Mouse (Mus musculus) G1E (cell line): ENCODE data around the gene Cgnl1. TPM values are rescaled to one million over a fixed set of nuclear protein-coding genes. Genes with fewer than 3 reads are reported as not detected.

Experiments used
- ATAC-seq: 2 replicates; pipeline ENCODE4 v1.8.0; 2016; ENCODE audit warnings: mild to moderate bottlenecking; ENCODE audit not compliant: insufficient number of reproducible peaks, poor library complexity, low FRiP score, severe bottlenecking; ENCODE audit errors: extremely low read depth
- DNase-seq: peaks from one replicate; pipeline ENCODE4 v3.0.0; 2012; ENCODE audit warnings: low spot score
- H3K27me3 ChIP-seq: 2 replicates; pipeline ENCODE4 v1.6.1; 2012; ENCODE audit warnings: mild to moderate bottlenecking, low read length, inconsistent platforms; ENCODE audit not compliant: insufficient read depth
- H3K36me3 ChIP-seq: replicated peaks from 2 replicates; pipeline ENCODE3; 2012; ENCODE audit warnings: mild to moderate bottlenecking, inconsistent platforms
- H3K4me1 ChIP-seq: 2 replicates; pipeline ENCODE4 v1.6.1; 2012; ENCODE audit warnings: low read depth, low read length, inconsistent platforms, mixed read lengths; ENCODE audit not compliant: insufficient read depth
- H3K4me3 ChIP-seq: 2 replicates; pipeline ENCODE4 v1.5.1; 2012; ENCODE audit warnings: low read depth, mild to moderate bottlenecking, inconsistent platforms, low read length, moderate library complexity, mixed read lengths
- H3K9me3 ChIP-seq: replicated peaks from 2 replicates; pipeline ENCODE4 v1.6.1; 2012; ENCODE audit warnings: inconsistent platforms
- CTCF ChIP-seq: IDR thresholded peaks from 2 replicates; pipeline ENCODE4 v1.5.1; 2012; ENCODE audit warnings: low read depth, low read length, inconsistent platforms, mixed read lengths
- GATA1 ChIP-seq: IDR thresholded peaks from 2 replicates; pipeline ENCODE4 v1.6.1; 2012; ENCODE audit warnings: borderline replicate concordance, low read length, inconsistent platforms, mixed read lengths
- GATA2 ChIP-seq: IDR thresholded peaks from 2 replicates; pipeline ENCODE4 v1.6.1; 2012; ENCODE audit warnings: low read depth, low read length, inconsistent platforms, borderline replicate concordance
- POLR2AphosphoS5 ChIP-seq: IDR thresholded peaks from 2 replicates; pipeline ENCODE4 v1.6.1; 2012; ENCODE audit warnings: low read depth, low read length, inconsistent platforms; ENCODE audit not compliant: insufficient replicate concordance
- TAL1 ChIP-seq: conservative IDR thresholded peaks from 2 replicates; pipeline ENCODE4 v1.6.1; 2012; ENCODE audit warnings: low read depth, low read length, inconsistent platforms, mixed read lengths
- polyA plus RNA-seq: library from polyadenylated mRNA; stranded (reverse); fragments of >175 nt; gene quantifications from 2 replicates; pipeline ENCODE4 v1.2.3, GENCODE M21; 2012
- total RNA-seq, 2 experiments: library from RNA; stranded (forward) in 1 of 2; stranded (reverse) in 1 of 2; fragments of 200-1000 nt in 1 of 2; fragments of >200 nt in 1 of 2; fragmentation: Nextera tagmentation in 1 of 2; gene quantifications; 2 replicates each; pipeline ENCODE4 v1.2.3; 2014 to 2017

Gene Cgnl1
- total and polyA plus RNA-seq, 3 experiments = 0.98 to 1.6 (median 1.4) TPM

- Histone ChIP-seq H3K4me3 (no peak overlapping the region), H3K36me3 (no peaks in the 10 kb centered on the region), H3K9me3 (no peaks in the 10 kb centered on the region), H3K4me1 (peaks cover 65% of the 10 kb centered on the region), H3K27me3 (no peaks in the 10 kb centered on the region)
- ATAC-seq (no peak), DNase-seq (no peak)
- TF ChIP-seq GATA1 (no peak), POLR2AphosphoS5 (no peak), CTCF (no peak), GATA2 (no peak), TAL1 (no peak)
These were observed 105.0 kb downstream of the Cgnl1 start for GRCm38 (mm10) chr9:71666432-71666831.

- no peaks in the 10 kb centered on the region for H3K27me3 ChIP-seq
- no peak overlapping the region for H3K4me3 ChIP-seq
- peaks cover 65% of the 10 kb centered on the region for H3K4me1 ChIP-seq
- no peak for TF ChIP-seq TAL1
- TF ChIP-seq POLR2AphosphoS5 = no peak
- no peak for TF ChIP-seq CTCF
- TF ChIP-seq GATA2 = no peak
- no peak for TF ChIP-seq GATA1
- no peaks in the 10 kb centered on the region for H3K9me3 ChIP-seq
- DNase-seq (no peak), ATAC-seq (no peak)
- no peaks in the 10 kb centered on the region for H3K36me3 ChIP-seq
These were observed 105.9 kb downstream of the Cgnl1 start for GRCm38 (mm10) chr9:71665493-71665892.

GRCm38 (mm10) chr9:71664855-71665254, 106.5 kb downstream of the Cgnl1 start:
- Histone ChIP-seq H3K9me3 (no peaks in the 10 kb centered on the region), H3K36me3 (no peaks in the 10 kb centered on the region), H3K4me1 (peaks cover 65% of the 10 kb centered on the region), H3K27me3 (no peaks in the 10 kb centered on the region), H3K4me3 (no peak overlapping the region)
- DNase-seq = no peak
- TF ChIP-seq POLR2AphosphoS5 = no peak
- TF ChIP-seq TAL1 = no peak
- TF ChIP-seq GATA1 = no peak
- TF ChIP-seq GATA2 = no peak
- no peak for TF ChIP-seq CTCF
- ATAC-seq = no peak

- H3K9me3 ChIP-seq = no peaks in the 10 kb centered on the region
- H3K4me3 ChIP-seq = no peak overlapping the region
- peaks cover 66% of the 10 kb centered on the region for H3K4me1 ChIP-seq
- TF ChIP-seq TAL1 (no peak), GATA2 (no peak), GATA1 (no peak), POLR2AphosphoS5 (no peak), CTCF (no peak)
- no peak for ATAC-seq
- no peaks in the 10 kb centered on the region for H3K36me3 ChIP-seq
- no peaks in the 10 kb centered on the region for H3K27me3 ChIP-seq
- no peak for DNase-seq
These were observed 107.8 kb downstream of the Cgnl1 start for GRCm38 (mm10) chr9:71663421-71664217.

GRCm38 (mm10) chr9:71660540-71660939, 110.9 kb downstream of the Cgnl1 start:
- Histone ChIP-seq H3K9me3 (peaks cover 4% of the 10 kb centered on the region), H3K36me3 (peaks cover 4% of the 10 kb centered on the region), H3K4me1 (peaks cover 51% of the 10 kb centered on the region), H3K4me3 (no peak overlapping the region), H3K27me3 (no peaks in the 10 kb centered on the region)
- no peak for TF ChIP-seq GATA2
- no peak for TF ChIP-seq CTCF
- TF ChIP-seq POLR2AphosphoS5 = no peak
- TF ChIP-seq TAL1 = no peak
- no peak for TF ChIP-seq GATA1
- DNase-seq (no peak), ATAC-seq (no peak)

- Histone ChIP-seq H3K36me3 (peaks cover 7% of the 10 kb centered on the region), H3K4me3 (no peak overlapping the region; the same call in 1 of the 2 replicates), H3K9me3 (peaks cover 4% of the 10 kb centered on the region), H3K27me3 (no peaks in the 10 kb centered on the region), H3K4me1 (peaks cover 51% of the 10 kb centered on the region)
- no peak for TF ChIP-seq TAL1
- no peak for TF ChIP-seq POLR2AphosphoS5
- no peak for TF ChIP-seq GATA1
- TF ChIP-seq GATA2 = no peak
- no peak for TF ChIP-seq CTCF
- DNase-seq (no peak), ATAC-seq (no peak)
These were observed 111.7 kb downstream of the Cgnl1 start for GRCm38 (mm10) chr9:71659681-71660080.

GRCm38 (mm10) chr9:71657199-71657598, 114.2 kb downstream of the Cgnl1 start:
- no peak overlapping the region for H3K4me3 ChIP-seq
- DNase-seq (no peak), ATAC-seq (no peak)
- H3K9me3 ChIP-seq = peaks cover 4% of the 10 kb centered on the region
- 0 out of 2 replicates have a peak, but pooled peaks cover 2% of the 10 kb centered on the region for H3K27me3 ChIP-seq
- TF ChIP-seq TAL1 = no peak
- TF ChIP-seq GATA2 = no peak
- no peak for TF ChIP-seq GATA1
- peaks cover 37% of the 10 kb centered on the region for H3K4me1 ChIP-seq
- H3K36me3 ChIP-seq = peaks cover 12% of the 10 kb centered on the region
